Mouse (Mus musculus) embryonic fibroblast, embryonic 13.5 days (primary cell): Measurements from ENCODE around the gene Paxip1.

Experiments used
- CTCF ChIP-seq: IDR thresholded peaks from 2 replicates; pipeline ENCODE4 v1.5.1; 2011; ENCODE audit warnings: mild to moderate bottlenecking, control low read depth, low read length, moderate library complexity, borderline replicate concordance; ENCODE audit not compliant: insufficient read depth
- POLR2A ChIP-seq: IDR thresholded peaks from 2 replicates; pipeline ENCODE4 v1.6.1; 2011; ENCODE audit warnings: low read depth, mild to moderate bottlenecking, control low read depth, low read length, moderate library complexity

DNA sequence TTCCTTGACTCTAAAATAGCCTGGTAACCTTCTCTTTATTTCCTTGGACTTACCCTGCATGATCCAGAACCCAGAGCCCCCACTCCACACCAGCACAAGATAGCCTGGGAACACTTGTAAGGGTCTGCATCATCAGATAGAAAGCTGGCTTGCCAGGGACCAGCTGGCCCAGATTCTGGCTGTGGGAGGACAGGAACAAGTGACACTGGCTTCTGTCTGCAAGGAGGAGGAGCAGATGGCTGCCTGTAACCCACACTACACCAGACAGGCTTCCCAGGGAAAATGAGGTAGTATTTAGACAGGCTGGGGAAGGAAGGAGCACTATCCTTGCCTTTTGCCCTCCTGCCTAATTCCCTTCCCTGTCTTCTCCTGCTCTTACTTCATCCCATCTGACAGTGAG, 74.2 kb downstream of the Paxip1 start:
- TF ChIP-seq CTCF (no peak), POLR2A (no peak)
